Mouse (Mus musculus): ENCODE data around the gene Idh3g. TPM values are rescaled to one million over a fixed set of nuclear protein-coding genes. Genes with fewer than 3 reads are reported as not detected.
"Not testable (repeated sequence)": the region's sequence is repeated elsewhere in the genome, so short reads cannot be mapped to it uniquely, and the experiment has no call there.

Idh3g gene
- polyA plus RNA-seq, 1 experiment, result 170 TPM

DNA sequence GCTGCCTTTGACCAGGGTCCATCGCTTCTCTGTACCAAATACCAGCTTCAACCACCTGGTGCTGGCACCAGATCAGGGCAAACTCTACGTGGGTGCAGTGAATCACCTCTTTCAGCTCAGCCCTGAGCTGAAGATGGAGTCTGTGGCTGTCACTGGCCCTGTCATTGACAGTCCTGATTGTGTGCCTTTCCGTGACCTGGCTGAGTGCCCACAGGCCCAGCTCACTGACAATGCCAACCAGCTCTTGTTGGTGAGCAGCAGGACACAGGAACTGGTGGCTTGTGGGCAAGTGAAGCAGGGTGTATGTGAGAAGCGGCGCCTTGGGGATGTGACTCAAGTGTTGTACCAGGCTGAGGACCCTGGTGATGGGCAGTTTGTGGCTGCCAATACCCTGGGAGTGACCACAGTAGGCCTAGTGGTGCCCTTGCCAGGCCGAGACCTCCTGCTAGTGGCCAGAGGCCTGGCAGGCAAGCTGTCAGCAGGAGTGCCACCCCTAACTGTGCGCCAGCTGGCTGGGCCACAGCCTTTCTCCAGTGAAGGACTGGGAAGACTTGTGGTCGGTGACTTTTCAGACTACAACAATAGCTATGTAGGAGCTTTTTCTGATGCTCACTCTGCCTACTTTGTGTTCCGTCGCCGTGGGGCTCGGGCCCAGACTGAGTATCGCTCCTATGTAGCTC lies 27.9 kb downstream of the Idh3g start:
- WGBS, result 83% methylated on average over 13 of the region's 13 CpGs
- H3K4me3 ChIP-seq (ENCODE audit: extremely low read depth, insufficient read depth, insufficient read length), result no peak overlapping the region
- H3K36me3 ChIP-seq (ENCODE audit: control insufficient read depth, insufficient read depth, low read length), result no peaks in the 10 kb centered on the region
- no peak for TF ChIP-seq CTCF (IDR thresholded peaks at IDR 0.05; ENCODE audit: extremely low read depth, insufficient read depth, insufficient read length, insufficient replicate concordance)
- no peak for TF ChIP-seq POLR2A (IDR thresholded peaks at IDR 0.05; ENCODE audit: low read depth, low read length)
- no peak for DNase-seq (ENCODE audit: low read depth in 1 of 2, low spot score in 2 of 2)
- no peak overlapping the region for H3K27ac ChIP-seq (ENCODE audit: insufficient read depth, low read length)
- H3K4me1 ChIP-seq (ENCODE audit: control insufficient read depth, insufficient read depth, insufficient read length), result no peaks in the 10 kb centered on the region; the same call in 1 of the 2 replicates
- H3K27me3 ChIP-seq (ENCODE audit: control insufficient read depth, insufficient read depth, low read length), result no peaks in the 10 kb centered on the region

DNA sequence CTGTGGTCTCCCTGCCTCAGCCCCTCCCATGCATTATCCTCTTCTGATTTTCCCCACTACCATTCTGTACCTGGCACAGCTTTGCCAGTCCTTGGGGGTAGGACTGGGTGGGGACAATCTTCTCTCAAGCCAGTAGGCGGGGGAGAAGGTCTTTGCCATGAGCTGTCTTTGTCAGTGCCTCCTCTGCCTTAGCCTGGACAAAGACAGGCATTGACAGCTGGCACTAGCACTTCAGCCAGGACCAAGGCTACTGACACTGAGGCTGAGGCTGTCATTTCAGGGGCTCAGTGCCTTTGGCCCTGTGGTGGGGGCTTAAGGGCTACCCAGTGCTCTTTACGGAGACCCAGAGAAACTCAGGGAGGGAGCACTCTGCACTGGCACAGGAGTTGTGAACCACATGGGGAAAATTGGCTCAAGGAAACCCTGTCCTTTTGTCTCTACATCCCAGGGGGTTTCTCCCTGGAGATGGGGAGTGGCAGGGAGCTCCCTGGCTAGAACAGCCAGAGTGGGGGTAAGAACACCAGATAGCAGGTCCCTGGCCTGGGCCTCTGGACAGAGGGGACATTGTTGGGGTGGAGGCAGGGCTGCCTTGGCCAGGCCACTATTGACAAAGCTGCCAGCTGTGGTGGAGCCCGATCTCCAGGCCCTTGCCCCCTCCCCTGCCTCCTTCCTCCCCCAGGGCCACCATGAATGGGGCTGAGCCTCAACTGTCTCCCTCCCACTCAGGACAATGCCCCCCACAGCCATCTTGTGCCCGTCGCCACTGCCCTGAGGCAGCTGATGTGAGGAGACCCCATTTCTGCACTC lies 30.2 kb downstream of the Idh3g start, which contains the start of gene Plxnb3:
Plxnb3 (plus strand) TSS at position 757 of the 807 bp plus-strand sequence.
- no peak for DNase-seq (ENCODE audit: low read depth in 1 of 2, low spot score in 2 of 2)
- H3K36me3 ChIP-seq (ENCODE audit: control insufficient read depth, insufficient read depth, low read length), result no peaks in the 10 kb centered on the region
- TF ChIP-seq POLR2A (IDR thresholded peaks at IDR 0.05; ENCODE audit: low read depth, low read length) (no peak), CTCF (IDR thresholded peaks at IDR 0.05; ENCODE audit: extremely low read depth, insufficient read depth, insufficient read length, insufficient replicate concordance) (no peak)
- no peak within 1 kb of the TSS for H3K4me3 ChIP-seq (ENCODE audit: extremely low read depth, insufficient read depth, insufficient read length)
- 86% methylated on average over 5 of the region's 5 CpGs for WGBS
- H3K27me3 ChIP-seq (ENCODE audit: control insufficient read depth, insufficient read depth, low read length), result no peaks in the 10 kb centered on the region
- H3K4me1 ChIP-seq (ENCODE audit: control insufficient read depth, insufficient read depth, insufficient read length), result no peaks in the 10 kb centered on the region; the same call in 1 of the 2 replicates
- no peak within 1 kb of the TSS for H3K27ac ChIP-seq (ENCODE audit: insufficient read depth, low read length)

DNA sequence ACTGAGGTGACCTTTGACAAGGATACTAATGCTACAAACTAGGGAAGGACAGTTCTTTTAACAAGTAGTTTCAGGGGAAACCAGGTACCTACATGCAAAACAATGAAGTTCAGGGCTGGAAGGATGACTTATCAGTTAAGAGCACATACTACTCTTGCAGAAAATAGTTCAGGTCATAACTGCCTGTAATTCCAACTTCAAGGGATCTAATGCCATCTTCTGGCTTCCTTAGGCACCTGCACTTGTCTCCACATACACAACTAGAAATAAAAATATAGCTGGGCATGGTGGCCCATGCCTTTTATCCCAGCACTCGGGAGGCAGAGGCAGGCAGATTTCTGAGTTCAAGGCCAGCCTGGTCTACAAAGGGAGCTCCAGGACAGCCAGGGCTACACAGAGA lies 37.7 kb downstream of the Idh3g start:
- Histone ChIP-seq H3K4me1 (ENCODE audit: control insufficient read depth, insufficient read depth, insufficient read length) (no peaks in the 10 kb centered on the region), H3K27ac (ENCODE audit: insufficient read depth, low read length) (no peak overlapping the region), H3K36me3 (ENCODE audit: control insufficient read depth, insufficient read depth, low read length) (no peaks in the 10 kb centered on the region), H3K27me3 (ENCODE audit: control insufficient read depth, insufficient read depth, low read length) (no peaks in the 10 kb centered on the region), H3K4me3 (ENCODE audit: extremely low read depth, insufficient read depth, insufficient read length) (no peak overlapping the region)
- TF ChIP-seq POLR2A (IDR thresholded peaks at IDR 0.05; ENCODE audit: low read depth, low read length) (no peak), CTCF (IDR thresholded peaks at IDR 0.05; ENCODE audit: extremely low read depth, insufficient read depth, insufficient read length, insufficient replicate concordance) (no peak)
- DNase-seq (ENCODE audit: low read depth in 1 of 2, low spot score in 2 of 2), result no peak
- 90% methylated on average over 1 of the region's 1 CpGs for WGBS

DNA sequence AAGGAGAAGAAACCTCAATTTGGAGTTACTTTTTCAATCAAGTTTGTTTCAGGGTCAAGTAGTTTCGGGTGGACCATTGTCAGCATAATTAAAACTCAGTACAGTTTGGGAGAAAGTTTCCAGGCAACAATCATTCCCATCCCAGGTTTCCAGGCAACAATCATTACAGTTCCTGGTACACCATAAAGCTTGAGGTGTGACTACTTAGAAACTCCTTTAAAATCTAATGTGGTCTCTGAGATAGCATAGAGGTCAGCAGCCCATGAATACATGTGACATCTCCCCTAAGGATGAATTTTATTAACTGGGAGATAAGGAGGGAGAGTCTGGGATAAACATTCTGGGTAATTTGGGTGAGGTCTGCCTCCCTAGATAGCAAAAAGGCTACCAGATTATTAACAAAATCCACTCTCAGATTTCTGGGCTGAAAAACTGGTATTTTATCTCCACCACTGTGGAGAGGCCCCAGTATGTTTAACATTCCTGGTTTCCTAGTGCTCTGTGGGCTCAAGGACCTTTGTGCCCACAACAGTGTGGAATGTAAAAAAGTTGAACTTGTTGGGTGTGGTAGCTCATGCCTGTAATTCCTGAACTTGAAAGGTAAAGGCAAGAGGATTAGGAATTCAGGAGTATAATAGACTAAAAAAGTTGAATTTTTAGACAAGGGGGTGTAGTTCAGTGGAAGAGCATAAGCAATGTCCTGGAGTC lies 41.8 kb downstream of the Idh3g start:
- Histone ChIP-seq H3K27ac (ENCODE audit: insufficient read depth, low read length) (no peak overlapping the region), H3K36me3 (ENCODE audit: control insufficient read depth, insufficient read depth, low read length) (no peaks in the 10 kb centered on the region), H3K27me3 (ENCODE audit: control insufficient read depth, insufficient read depth, low read length) (no peaks in the 10 kb centered on the region), H3K4me1 (ENCODE audit: control insufficient read depth, insufficient read depth, insufficient read length) (no peaks in the 10 kb centered on the region), H3K4me3 (ENCODE audit: extremely low read depth, insufficient read depth, insufficient read length) (no peak overlapping the region)
- no peak for TF ChIP-seq CTCF (IDR thresholded peaks at IDR 0.05; ENCODE audit: extremely low read depth, insufficient read depth, insufficient read length, insufficient replicate concordance)
- TF ChIP-seq POLR2A (IDR thresholded peaks at IDR 0.05; ENCODE audit: low read depth, low read length), result no peak
- 77% methylated on average over 1 of the region's 1 CpGs for WGBS
- DNase-seq (ENCODE audit: low read depth in 1 of 2, low spot score in 2 of 2), result no peak

DNA sequence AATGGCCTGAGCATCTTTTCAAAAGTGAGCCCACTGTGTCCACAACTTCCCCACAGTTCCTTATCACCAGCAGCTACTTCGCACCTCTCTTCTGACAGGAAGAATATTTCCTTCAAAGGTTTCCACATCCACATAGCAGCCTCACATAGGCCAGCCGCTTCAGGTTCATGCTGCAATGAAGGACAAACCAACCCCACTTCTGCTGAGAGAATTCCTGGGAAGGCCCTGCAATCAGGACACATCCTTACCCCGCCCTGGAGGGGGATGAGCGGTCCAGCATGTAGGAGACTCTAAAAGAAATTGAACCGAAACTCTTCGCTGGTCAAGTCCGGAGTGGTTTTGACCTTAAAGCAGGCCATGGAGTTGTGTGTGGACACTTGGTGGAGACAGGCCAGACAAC lies 46.9 kb downstream of the Idh3g start:
- not testable (repeated sequence) for H3K27ac ChIP-seq (ENCODE audit: insufficient read depth, low read length); H3K4me3 ChIP-seq (ENCODE audit: extremely low read depth, insufficient read depth, insufficient read length); H3K4me1 ChIP-seq (ENCODE audit: control insufficient read depth, insufficient read depth, insufficient read length); H3K36me3 ChIP-seq (ENCODE audit: control insufficient read depth, insufficient read depth, low read length); DNase-seq (ENCODE audit: low read depth in 1 of 2, low spot score in 2 of 2); H3K27me3 ChIP-seq (ENCODE audit: control insufficient read depth, insufficient read depth, low read length)
- 89% methylated on average over 7 of the region's 7 CpGs for WGBS

DNA sequence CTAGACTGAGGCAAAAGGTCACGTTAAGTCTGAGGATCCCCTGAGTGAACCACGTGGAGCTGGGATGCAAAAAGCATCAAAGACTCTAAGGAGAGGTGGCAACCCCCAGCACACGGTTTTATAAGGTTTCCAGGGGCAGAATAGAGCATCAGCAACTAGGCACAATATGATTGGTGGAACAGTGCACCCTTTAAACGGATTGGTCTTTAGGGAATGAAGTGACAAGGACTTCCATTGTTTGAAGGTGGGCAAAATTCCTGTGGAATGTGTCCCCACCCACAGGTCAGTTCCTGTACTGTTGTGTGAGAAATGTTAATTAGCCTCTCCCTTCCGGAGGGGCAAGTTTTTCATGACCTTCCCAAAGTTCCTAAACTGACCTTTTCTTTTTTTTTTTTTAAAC lies 47.5 kb downstream of the Idh3g start:
- DNase-seq (ENCODE audit: low read depth in 1 of 2, low spot score in 2 of 2), result no peak
- TF ChIP-seq POLR2A (IDR thresholded peaks at IDR 0.05; ENCODE audit: low read depth, low read length), result no peak
- no peak for TF ChIP-seq CTCF (IDR thresholded peaks at IDR 0.05; ENCODE audit: extremely low read depth, insufficient read depth, insufficient read length, insufficient replicate concordance)
- Histone ChIP-seq H3K27me3 (ENCODE audit: control insufficient read depth, insufficient read depth, low read length) (no peaks in the 10 kb centered on the region), H3K27ac (ENCODE audit: insufficient read depth, low read length) (no peak overlapping the region), H3K4me1 (ENCODE audit: control insufficient read depth, insufficient read depth, insufficient read length) (no peaks in the 10 kb centered on the region), H3K4me3 (ENCODE audit: extremely low read depth, insufficient read depth, insufficient read length) (no peak overlapping the region), H3K36me3 (ENCODE audit: control insufficient read depth, insufficient read depth, low read length) (no peaks in the 10 kb centered on the region; the same call in 1 of the 2 replicates)
- 72% methylated on average over 5 of the region's 5 CpGs for WGBS
